Mouse (Mus musculus) neural tube, embryonic 14.5 days (tissue): ENCODE data around the gene Rac2. TPM values are rescaled to one million over a fixed set of nuclear protein-coding genes. Genes with fewer than 3 reads are reported as not detected.

ENCODE experiments used
- ATAC-seq: fragments of 200-750 bp; cut with Nextera tagmentation; 2 replicates; pipeline ENCODE4 v1.8.0; 2017; ENCODE audit warnings: low read depth, mild to moderate bottlenecking, moderate TSS enrichment, moderate library complexity
- H3K27ac ChIP-seq: fragments of 300-500 bp; sonication (generic); 2 replicates; pipeline ENCODE4 v1.5.1; 2014; ENCODE audit warnings: low read depth, mild to moderate bottlenecking, control low read depth, low read length, moderate library complexity, mixed read lengths
- H3K27me3 ChIP-seq: fragments of 300-500 bp; sonication (generic); 2 replicates; pipeline ENCODE4 v1.6.1; 2014; ENCODE audit warnings: low read length; ENCODE audit not compliant: control insufficient read depth, insufficient read depth
- H3K36me3 ChIP-seq: fragments of 300-500 bp; sonication (generic); 2 replicates; pipeline ENCODE4 v1.6.1; 2014; ENCODE audit warnings: low read length, mixed read lengths; ENCODE audit not compliant: control insufficient read depth, insufficient read depth
- H3K4me1 ChIP-seq: fragments of 300-500 bp; sonication (generic); 2 replicates; pipeline ENCODE4 v1.6.1; 2014; ENCODE audit warnings: low read length; ENCODE audit not compliant: control insufficient read depth, insufficient read depth
- H3K4me2 ChIP-seq: fragments of 300-500 bp; sonication (generic); 2 replicates; pipeline ENCODE4 v1.6.1; 2014; ENCODE audit warnings: mild to moderate bottlenecking, low read depth, low read length, control low read depth
- H3K4me3 ChIP-seq: fragments of 300-500 bp; sonication (generic); 2 replicates; pipeline ENCODE4 v1.5.1; 2014; ENCODE audit warnings: low read depth, low read length, control low read depth, mixed read lengths
- H3K9ac ChIP-seq: fragments of 300-500 bp; sonication (generic); replicated peaks from 2 replicates; pipeline ENCODE4 v1.6.1; 2014; ENCODE audit warnings: low read depth, mild to moderate bottlenecking, control low read depth, low read length, mixed read lengths
- H3K9me3 ChIP-seq: fragments of 300-500 bp; sonication (generic); 2 replicates; pipeline ENCODE4 v1.6.1; 2016; ENCODE audit warnings: low read length; ENCODE audit not compliant: control insufficient read depth
- WGBS: fragments of 180-500 bp; shearing (Covaris S2); extraction: QIAGEN DNeasy Blood & Tissue Kit; methylation state at CpG from one replicate; pipeline ENCODE4 v1.1.7; 2014; 5-methylcytosine and 5-hydroxymethylcytosine counted together
- polyA plus RNA-seq: library from polyadenylated mRNA; unstranded; fragments of >200 nt; fragmentation: Nextera tagmentation; extraction: Ambion mirVana; gene quantifications from 2 replicates; pipeline ENCODE4 v1.2.1, GENCODE M21; 2014

Rac2 gene
- polyA plus RNA-seq, 1 experiment from 2014 or later = 6.9 TPM

DNA sequence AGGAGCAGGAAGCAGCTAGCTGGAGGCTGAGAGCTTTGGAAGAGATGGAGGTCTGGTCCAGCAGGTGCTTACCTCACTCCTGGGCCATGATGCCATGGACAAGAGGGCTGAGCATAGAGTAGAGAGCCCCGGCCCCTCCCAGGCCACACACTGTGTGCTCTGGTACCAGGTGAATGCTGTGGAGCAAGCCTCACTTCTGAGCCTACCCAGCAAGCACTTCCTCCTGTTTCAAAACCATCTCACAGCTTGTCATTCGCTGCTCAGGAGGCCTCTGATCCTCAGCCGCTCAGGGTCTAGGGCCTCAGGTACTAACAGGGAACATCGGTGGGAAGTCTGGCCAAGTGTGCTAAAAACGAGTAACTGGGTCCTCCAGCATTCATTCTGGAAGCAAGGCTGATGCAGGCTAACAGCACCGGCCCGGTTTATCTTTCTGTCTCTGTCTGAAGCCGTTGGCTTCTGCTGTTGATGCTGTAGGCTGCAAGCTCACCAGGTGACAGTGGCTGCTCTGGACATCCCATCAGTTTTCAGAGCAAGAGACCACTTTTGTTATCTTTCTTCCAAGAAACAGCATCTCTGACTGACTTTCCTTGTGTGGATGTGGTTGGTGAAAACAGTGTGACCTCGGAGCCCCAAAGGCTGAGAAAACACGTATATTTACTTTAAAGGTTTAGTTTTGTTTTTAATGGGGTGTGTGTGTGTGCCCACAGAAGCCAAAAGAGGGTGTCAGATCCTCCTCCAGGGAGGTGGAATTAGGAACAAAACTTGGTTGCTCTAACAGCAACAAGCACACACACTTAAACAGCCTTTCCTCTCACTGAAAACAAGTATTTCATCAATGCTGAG lies 14.7 kb downstream of the Rac2 start:
- Histone ChIP-seq H3K4me1 (no peaks in the 10 kb centered on the region), H3K4me3 (no peak overlapping the region), H3K27me3 (no peaks in the 10 kb centered on the region), H3K9ac (no peak overlapping the region), H3K4me2 (no peak overlapping the region), H3K9me3 (no peaks in the 10 kb centered on the region), H3K36me3 (no peaks in the 10 kb centered on the region), H3K27ac (no peak overlapping the region)
- WGBS = 70% methylated on average over 10 of the region's 10 CpGs
- no peak for ATAC-seq

DNA sequence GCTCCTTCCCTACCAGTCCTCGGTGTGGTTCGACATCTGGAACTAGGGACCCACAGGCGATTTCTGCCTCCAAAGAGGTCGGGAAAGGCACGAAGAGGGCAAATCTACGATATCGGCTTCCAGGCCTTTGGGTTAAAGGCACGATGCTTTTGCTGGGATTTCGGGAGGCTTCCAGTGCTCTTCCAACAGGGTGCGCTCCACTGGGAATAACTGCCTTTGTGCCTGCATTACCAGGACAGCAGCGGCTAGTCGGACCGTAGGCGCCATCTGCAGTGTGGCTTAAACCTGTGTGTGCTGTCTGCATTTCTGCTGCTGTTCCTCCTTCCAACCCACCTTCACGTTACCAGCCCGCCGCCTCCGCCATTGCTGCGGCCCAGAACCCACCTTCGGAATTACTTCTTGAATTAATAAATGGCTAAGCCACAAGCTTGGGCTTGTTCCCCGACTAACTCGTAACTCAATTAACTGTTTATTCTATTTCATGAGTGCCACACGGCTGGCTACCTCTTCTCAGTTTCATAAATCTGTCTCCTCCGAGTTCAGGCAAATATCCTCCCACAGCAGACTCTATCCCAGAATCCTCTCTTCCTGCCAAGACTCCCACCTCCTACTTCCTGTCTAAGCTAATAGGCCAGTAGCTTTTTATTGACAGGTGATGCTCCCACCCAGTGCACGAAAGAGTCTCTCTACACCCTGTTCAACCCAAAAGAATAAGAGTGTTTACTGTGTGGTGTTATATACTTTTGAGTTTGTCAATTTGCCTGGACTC lies 17.9 kb downstream of the Rac2 start:
- no peaks in the 10 kb centered on the region for H3K9me3 ChIP-seq
- no peaks in the 10 kb centered on the region for H3K4me1 ChIP-seq
- H3K4me3 ChIP-seq = no peak overlapping the region
- H3K27me3 ChIP-seq = no peaks in the 10 kb centered on the region
- no peak for ATAC-seq
- no peaks in the 10 kb centered on the region for H3K36me3 ChIP-seq
- H3K4me2 ChIP-seq = no peak overlapping the region
- 64% methylated on average over 25 of the region's 25 CpGs for WGBS
- H3K27ac ChIP-seq = no peak overlapping the region
- H3K9ac ChIP-seq = no peak overlapping the region

DNA sequence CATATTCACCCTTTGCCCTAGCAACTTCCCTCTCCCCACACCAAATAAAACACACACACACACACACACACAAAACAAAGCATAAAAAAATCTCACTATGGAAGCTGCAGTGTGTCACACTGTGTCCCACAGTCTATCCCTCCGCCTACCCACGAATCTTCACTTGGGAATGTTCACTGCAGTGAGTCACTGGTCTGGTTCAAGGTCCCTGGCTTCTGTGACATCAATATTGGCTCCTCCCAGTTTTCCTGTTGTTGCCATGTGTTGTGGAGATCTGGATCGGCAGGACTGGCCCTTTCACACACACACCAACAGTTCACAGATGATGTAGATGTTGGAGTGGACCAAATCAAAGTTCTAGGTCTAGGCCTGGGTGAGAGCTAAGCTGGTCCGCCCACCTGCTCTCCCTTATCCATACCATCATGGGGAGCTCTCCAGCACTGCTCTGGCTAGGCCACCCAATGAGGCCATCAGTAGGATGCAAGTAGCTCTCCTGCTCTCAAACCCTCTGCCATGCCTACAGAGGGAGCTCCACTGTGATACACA lies 23.3 kb downstream of the Rac2 start:
- Histone ChIP-seq H3K9ac (no peak overlapping the region), H3K36me3 (no peaks in the 10 kb centered on the region), H3K4me3 (no peak overlapping the region), H3K27ac (no peak overlapping the region), H3K27me3 (no peaks in the 10 kb centered on the region; the same call in 1 of the 2 replicates), H3K4me2 (no peak overlapping the region), H3K4me1 (peaks cover 7% of the 10 kb centered on the region; the same call in 1 of the 2 replicates), H3K9me3 (no peaks in the 10 kb centered on the region)
- no peak for ATAC-seq
- WGBS = 88% methylated on average over 4 of the region's 4 CpGs

DNA sequence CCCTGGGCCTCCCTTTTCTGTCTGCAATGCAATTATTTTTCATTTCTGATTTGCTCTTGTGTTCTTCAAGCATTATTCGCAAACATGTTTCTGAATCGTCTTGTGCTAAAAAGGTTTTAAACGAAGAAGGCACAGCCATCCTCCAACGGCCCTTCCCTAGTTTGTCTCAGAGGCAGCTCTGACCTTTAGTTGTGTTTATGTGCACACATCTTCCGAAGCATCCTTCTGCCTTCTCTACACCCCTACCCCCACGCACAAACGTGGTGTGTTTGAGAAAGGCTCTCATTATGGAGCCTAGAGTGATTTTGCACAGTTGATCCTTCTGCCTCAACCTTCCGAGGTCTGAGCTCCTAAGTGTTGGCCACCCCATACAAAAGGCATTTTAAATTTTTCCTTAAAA lies 23.9 kb downstream of the Rac2 start:
- Histone ChIP-seq H3K4me1 (peaks cover 7% of the 10 kb centered on the region; the same call in 1 of the 2 replicates), H3K4me2 (no peak overlapping the region), H3K27me3 (no peaks in the 10 kb centered on the region; the same call in 1 of the 2 replicates), H3K9me3 (no peaks in the 10 kb centered on the region), H3K36me3 (no peaks in the 10 kb centered on the region), H3K4me3 (no peak overlapping the region), H3K27ac (no peak overlapping the region), H3K9ac (no peak overlapping the region)
- ATAC-seq = no peak
- 67% methylated on average over 8 of the region's 8 CpGs for WGBS

DNA sequence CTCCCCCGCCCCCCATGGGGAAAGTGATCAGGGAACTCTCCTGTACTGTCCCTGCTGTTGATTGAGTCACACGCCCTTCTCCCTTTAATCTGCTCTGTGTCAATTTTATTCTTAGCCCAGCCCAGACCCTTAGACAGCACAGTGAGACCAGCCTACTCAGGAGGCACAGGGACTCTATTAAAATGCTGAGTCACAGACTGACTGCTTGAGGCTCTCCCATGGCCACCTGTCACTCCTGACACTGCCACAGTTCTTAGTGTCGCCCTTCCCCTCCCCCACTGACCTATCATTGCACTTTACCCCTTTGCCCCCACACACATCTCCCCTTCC lies 24.3 kb downstream of the Rac2 start:
- H3K4me1 ChIP-seq = peaks cover 7% of the 10 kb centered on the region; the same call in 1 of the 2 replicates
- ATAC-seq = no peak
- no peaks in the 10 kb centered on the region for H3K9me3 ChIP-seq
- no peak overlapping the region for H3K9ac ChIP-seq
- no peak overlapping the region for H3K4me3 ChIP-seq
- WGBS = 22% methylated on average over 3 of the region's 3 CpGs
- H3K27ac ChIP-seq = no peak overlapping the region
- no peaks in the 10 kb centered on the region for H3K36me3 ChIP-seq
- H3K4me2 ChIP-seq = no peak overlapping the region
- H3K27me3 ChIP-seq = no peaks in the 10 kb centered on the region; the same call in 1 of the 2 replicates

DNA sequence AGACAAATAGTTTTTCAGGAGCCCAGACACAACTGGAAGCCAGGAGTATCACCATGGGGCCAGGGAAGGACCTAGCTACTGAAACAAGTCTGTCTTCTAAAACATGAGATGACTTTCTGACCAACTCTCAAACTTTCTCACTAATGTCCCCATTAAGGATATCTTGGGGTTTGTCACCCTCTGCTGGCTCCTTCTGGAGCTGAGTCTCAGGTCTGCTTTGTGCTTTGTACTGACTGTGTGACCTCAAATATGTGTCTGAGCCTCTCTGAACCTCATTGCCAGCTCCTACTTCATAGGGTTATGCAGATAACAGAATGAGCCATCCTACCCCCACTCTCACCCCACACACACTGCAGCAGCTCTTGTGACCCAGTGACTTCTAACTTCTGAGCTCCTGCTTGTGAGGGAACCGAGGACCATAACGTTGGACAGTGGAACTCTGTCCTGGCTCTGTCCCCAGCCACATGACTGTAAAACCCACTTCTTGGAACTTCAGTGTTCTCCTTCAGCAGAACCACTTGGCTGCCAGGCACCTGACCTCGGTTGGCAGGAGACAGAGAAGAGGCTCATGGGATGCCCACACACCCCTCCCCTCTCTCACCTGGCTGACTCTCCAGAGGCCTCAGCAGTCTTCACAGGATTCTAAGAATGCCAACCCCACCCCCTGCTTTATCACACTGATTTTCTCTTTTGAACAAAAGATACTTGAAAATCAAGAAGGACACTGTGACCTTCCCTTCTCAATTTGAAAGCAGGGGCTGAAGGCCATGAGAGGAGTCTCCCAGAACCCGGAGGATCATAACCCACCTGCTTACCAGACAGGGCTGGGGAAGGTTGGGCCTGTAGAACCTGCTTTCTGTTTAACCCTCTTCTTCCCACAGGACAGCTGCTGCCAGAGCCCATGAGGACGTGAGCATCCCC lies 24.9 kb downstream of the Rac2 start:
- H3K4me2 ChIP-seq = no peak overlapping the region
- no peak overlapping the region for H3K4me3 ChIP-seq
- H3K36me3 ChIP-seq = no peaks in the 10 kb centered on the region
- H3K27me3 ChIP-seq = no peaks in the 10 kb centered on the region; the same call in 1 of the 2 replicates
- no peaks in the 10 kb centered on the region for H3K9me3 ChIP-seq
- 50% methylated on average over 5 of the region's 5 CpGs for WGBS
- H3K9ac ChIP-seq = no peak overlapping the region
- ATAC-seq = no peak
- H3K4me1 ChIP-seq = peaks cover 7% of the 10 kb centered on the region; the same call in 1 of the 2 replicates
- H3K27ac ChIP-seq = no peak overlapping the region

DNA sequence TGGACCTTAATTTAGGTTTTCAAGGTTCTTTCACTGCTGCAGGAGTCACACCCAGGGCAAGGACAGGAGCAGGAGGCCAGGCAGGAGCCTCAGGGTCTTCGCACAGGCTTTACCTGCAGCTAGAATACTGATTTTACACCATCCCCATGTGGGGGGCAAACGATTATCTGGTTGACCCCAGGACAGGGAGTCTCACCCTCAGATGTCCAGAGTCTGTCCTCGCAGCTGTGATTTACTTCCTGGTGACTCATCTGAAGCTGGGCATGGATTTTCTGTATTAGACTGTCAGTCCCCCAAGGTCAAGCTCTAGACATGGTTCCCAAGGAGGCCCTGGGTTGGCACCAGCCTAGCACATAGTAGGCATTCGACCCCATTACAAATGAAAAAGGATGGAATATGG lies 26.5 kb downstream of the Rac2 start:
- H3K9me3 ChIP-seq = no peaks in the 10 kb centered on the region
- no peak for ATAC-seq
- H3K4me3 ChIP-seq = no peak overlapping the region
- H3K4me2 ChIP-seq = no peak overlapping the region
- H3K4me1 ChIP-seq = peaks cover 10% of the 10 kb centered on the region; the same call in 1 of the 2 replicates
- WGBS = 89% methylated on average over 4 of the region's 4 CpGs
- H3K27me3 ChIP-seq = no peaks in the 10 kb centered on the region; the same call in 1 of the 2 replicates
- H3K36me3 ChIP-seq = no peaks in the 10 kb centered on the region
- no peak overlapping the region for H3K9ac ChIP-seq
- H3K27ac ChIP-seq = no peak overlapping the region

DNA sequence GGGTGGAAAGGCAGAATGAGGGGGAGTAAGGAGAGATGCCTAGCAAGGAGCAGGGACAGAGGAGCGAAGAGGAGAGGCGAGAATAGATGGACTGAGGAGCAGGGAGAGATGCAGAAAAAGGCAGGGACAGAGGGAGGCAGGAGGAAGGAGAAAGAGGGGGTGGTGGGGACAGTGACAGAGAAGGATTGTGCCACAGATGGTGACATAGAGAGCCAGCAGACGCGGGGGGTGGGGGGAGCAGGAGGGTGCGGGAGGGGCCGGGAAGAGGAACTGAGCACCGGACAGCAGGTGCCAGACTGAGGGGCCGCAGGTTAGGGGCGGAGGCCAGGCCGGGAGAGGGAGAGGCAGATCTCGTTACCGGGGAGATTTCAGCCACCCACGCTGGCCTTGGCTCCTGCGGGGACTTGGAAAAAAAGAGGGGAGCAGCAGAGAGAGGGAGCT lies 28.0 kb downstream of the Rac2 start, which contains the start of gene Sstr3:
Gene Sstr3 (minus strand): TSS at position 125 of the 441 bp plus-strand sequence.
- Histone ChIP-seq H3K27ac (no peak within 1 kb of the TSS), H3K27me3 (no peaks in the 10 kb centered on the region; the same call in 1 of the 2 replicates), H3K9ac (0 out of 2 replicates have a peak within 1 kb of the TSS, but pooled peaks have one; percentile 26), H3K4me2 (peak within 1 kb of the TSS; percentile 18; the same call in 1 of the 2 replicates), H3K9me3 (no peaks in the 10 kb centered on the region), H3K4me1 (peaks cover 10% of the 10 kb centered on the region; the same call in 1 of the 2 replicates), H3K4me3 (no peak within 1 kb of the TSS), H3K36me3 (no peaks in the 10 kb centered on the region)
- 8% methylated on average over 14 of the region's 14 CpGs for WGBS
- ATAC-seq = no peak
